Mouse (Mus musculus): ENCODE data around the gene Mef2c.

Mef2c gene

DNA sequence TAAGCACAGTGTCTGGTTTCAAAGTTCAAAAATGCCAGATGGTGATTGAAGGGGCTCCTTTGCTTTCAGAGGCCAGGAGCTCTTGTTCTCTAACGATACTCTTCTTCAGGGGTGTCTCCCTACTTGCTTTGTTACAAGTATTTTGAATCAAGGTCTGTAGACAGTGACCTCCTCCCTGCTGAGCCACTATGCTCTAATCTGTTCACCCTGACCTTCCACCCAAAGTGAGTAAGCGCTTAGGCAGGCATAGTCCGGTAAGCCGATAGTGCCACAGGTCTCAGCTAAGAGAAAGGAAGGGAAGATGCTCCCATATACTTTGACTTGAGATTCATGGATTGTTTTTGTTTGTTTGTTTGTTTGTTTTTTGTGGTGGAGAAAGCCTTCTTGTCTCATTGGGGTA lies 69.5 kb downstream of the Mef2c start:
- no peak for DNase-seq (ENCODE audit: low spot score)

- no peak for DNase-seq (ENCODE audit: low spot score)
These were observed 70.2 kb downstream of the Mef2c start for GRCm38 (mm10) chr13:83573855-83574583.

- DNase-seq (ENCODE audit: low spot score), result no peak
These were observed 71.0 kb downstream of the Mef2c start for GRCm38 (mm10) chr13:83574866-83575265.

DNA sequence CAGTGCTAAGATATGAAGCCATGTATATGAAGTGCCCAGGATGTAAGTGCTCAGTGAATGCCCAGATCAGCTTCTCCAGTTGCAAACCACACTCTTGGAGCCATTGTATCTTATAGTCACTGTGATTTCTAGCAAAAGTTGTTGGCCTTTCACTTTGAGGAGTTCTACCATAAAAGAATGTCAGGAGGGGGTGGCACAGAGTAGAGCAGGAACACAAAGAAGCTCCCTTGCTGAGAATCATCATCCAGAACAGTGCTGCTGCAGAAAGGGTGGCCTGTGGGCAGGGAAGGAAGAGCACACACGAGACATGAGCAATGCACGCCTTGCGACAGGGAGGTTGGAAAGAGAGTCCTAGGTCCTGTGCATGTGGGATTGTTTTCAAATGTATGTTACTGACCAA lies 75.6 kb downstream of the Mef2c start:
- DNase-seq (ENCODE audit: low spot score), result no peak

DNA sequence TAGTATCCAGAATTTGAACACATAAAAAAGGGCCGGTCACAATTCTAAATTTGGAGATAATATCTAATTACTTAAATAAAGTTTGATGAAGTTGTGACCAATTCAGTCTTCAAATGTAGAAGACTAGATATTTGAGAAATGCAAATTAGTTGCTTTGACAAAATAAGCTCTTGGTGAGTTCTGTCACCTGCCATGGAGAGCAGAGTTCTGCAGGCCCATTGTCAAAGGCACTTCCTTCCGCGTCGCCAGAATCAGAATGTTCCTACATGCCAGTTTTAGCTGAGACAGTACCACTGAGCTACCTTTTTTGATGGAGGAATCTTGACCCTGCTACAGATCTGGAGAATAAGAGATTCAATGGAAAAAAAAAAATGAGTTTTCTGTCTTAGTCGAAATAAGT lies 77.0 kb downstream of the Mef2c start:
- no peak for DNase-seq (ENCODE audit: low spot score)

DNA sequence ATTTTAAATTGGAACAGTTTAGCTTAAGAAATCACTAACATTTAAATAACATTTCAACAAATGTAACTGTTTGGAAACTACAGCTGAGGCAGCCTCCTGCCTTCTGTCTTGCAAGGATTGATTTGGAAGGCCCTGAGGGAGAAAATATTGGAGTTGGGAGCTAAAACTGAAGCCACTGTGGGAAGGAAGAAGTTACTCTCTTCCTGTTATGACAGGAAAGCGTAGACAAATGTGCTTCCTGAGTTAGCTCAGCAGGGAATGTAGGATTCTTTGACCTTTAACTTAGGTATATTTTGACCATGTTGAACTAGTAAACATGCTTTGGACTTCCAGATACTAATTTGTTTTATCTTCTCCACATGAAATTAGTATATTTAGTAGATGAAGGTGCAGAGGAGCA lies 78.7 kb downstream of the Mef2c start:
- no peak for DNase-seq (ENCODE audit: low spot score)

- DNase-seq (ENCODE audit: low spot score), result no peak
These were observed 80.0 kb downstream of the Mef2c start for GRCm38 (mm10) chr13:83583881-83584280.

GRCm38 (mm10) chr13:83585359-83585758 lies 81.5 kb downstream of the Mef2c start:
- DNase-seq (ENCODE audit: low spot score), result no peak

- no peak for DNase-seq (ENCODE audit: low spot score)
These were observed 84.4 kb downstream of the Mef2c start for GRCm38 (mm10) chr13:83588186-83588585.

GRCm38 (mm10) chr13:83590886-83591285 lies 87.1 kb downstream of the Mef2c start:
- no peak for DNase-seq (ENCODE audit: low spot score)

- DNase-seq (ENCODE audit: low spot score), result no peak
These were observed 91.6 kb downstream of the Mef2c start for GRCm38 (mm10) chr13:83595429-83595828.

GRCm38 (mm10) chr13:83596989-83597738 lies 93.3 kb downstream of the Mef2c start:
- DNase-seq (ENCODE audit: low spot score), result no peak

GRCm38 (mm10) chr13:83597739-83598210 lies 93.9 kb downstream of the Mef2c start:
- no peak for DNase-seq (ENCODE audit: low spot score)

- no peak for DNase-seq (ENCODE audit: low spot score)
These were observed 96.5 kb downstream of the Mef2c start for GRCm38 (mm10) chr13:83600301-83600700.

- no peak for DNase-seq (ENCODE audit: low spot score)
These were observed 97.9 kb downstream of the Mef2c start for GRCm38 (mm10) chr13:83601741-83602140.

DNA sequence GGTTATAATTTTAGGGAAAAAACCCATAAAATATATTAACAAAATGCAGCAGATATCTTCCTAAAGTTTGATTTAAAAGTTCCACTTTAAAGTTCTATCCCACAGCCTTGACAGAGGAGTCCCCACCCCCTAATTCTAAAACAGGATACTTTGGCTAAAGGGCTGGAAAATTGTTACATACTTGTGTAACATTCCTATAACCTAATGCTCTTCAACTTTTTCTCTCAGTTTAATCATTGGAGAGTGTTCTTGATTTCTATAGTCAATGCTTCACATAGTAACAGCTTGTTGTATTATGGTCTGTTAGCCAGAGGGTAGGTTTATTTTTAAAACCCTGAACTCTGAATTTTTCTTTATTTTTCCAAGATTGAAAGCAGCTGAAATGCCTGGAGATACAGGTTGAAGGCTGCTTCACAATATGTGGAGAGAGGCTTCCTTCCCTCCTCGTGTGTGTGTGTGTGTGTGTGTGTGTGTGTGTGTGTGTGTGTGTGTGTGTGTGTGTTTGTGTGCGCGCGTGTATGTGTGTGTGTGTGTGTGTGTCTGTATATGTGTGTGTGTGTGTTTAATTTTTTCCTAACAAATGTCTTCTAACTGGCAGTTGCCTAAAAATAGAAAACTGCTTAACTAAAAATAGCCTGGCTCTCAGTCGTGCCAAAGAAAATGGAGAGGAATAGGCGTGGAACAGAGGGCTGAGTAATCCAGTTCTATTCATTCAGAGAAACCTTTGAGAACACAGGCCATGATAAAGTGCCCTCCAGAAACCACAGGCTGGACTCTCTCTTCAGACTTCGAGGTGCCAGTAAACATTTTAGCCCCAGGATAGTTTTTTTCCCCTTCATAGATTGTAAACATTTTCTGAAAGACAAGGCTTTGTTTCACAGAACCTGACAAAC lies 99.8 kb downstream of the Mef2c start:
- no peak for DNase-seq (ENCODE audit: low spot score)

DNA sequence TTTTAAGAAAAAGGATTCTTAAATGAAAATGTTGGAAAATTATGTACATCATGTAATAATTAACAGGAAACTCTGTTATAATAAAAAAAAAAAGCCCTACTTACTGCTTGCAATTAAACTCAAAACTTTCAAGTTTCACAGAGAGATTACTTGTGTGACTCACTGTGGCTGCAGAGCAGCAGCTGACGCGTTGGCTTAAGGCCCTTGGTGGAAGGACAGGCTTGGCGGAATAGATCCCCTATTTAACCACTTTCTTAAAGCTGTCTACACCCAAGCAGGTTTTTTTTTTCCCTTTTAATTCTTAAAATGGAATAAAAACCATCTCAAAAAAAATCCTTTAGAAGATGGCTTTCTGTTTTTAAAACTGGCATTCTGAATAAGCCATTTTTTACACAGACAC lies 100.5 kb downstream of the Mef2c start:
- peak; percentile 53 for DNase-seq (ENCODE audit: low spot score)

GRCm38 (mm10) chr13:83604785-83605184 lies 101.0 kb downstream of the Mef2c start:
- DNase-seq (ENCODE audit: low spot score), result no peak

DNA sequence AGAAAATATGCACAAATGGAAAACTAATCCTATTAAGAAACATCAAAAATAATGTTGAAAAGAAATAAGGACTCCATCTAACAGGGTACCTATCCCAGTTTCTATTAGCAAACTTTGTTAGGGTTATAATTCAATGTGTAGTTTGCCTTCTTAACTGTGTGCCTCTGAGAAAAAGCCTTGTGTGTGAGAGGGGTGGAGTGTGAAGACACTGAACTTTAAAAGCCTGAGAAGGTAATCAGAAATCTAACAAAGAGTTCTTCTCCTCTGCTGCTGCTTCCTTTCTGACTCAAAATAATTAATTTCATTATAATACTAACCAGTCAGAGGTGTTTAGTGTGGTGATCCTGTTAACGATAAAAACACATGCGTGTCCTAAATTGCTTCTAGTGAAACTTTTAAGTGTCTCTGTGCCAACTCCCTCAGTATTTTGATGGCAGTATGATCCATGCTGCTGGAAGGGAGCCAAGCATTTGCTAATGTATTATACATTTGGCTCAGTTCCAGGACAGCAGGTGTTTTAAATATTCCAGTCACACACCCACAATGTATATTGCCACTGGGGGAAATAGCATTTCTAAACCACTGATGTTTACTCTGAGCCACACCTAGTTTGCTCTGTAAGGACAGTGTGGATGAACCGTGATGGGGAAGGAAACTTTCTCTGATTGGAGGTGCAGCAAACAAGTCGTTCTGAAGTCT lies 104.2 kb downstream of the Mef2c start:
- no peak for DNase-seq (ENCODE audit: low spot score)

DNA sequence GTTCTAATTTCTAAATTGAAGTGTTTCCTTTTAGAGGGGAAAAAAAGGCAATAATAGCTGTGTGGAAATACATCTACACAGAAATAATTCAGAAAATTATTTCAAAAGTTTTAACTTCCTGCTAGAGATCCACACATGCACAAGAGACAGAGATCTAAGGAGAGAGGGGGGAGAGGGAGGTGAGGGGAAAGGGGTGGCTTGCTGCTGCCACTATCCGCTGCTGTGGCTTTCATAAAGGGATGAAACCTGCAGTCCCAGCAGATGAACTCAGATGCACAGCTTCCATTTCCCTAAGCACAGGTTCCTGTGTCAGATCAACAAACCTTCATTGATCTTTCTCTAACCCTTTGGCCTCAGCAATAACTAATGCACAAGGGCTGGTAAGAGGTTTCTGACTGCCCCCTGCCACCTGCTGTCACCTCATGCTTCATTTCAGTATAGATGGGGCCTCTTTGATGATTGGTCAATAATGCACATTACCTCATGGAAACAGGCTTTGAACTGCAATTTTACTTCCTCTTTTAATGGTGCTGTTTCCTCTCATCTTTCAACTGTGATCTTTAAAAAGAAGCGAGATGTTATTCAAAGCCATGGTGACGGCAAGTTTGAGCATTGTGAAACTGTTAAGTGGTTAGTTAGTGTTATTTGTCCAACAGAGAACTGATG lies 105.2 kb downstream of the Mef2c start:
- DNase-seq (ENCODE audit: low spot score), result no peak

GRCm38 (mm10) chr13:83609517-83609878 lies 105.7 kb downstream of the Mef2c start:
- no peak for DNase-seq (ENCODE audit: low spot score)
